Mouse (Mus musculus) heart, adult 8-10 months (tissue): Measurements from ENCODE around the gene Mrpl14. TPM values are rescaled to one million over a fixed set of nuclear protein-coding genes. Genes with fewer than 3 reads are reported as not detected.

ENCODE experiments used
- DNase-seq: peaks from one replicate; pipeline ENCODE4 v3.0.0; 2022; ENCODE audit warnings: low spot score
- total RNA-seq, 4 experiments: library from RNA; stranded (reverse); gene quantifications; 2 replicates each; pipeline ENCODE4 v1.2.4; 2022

Mrpl14 gene
- total RNA-seq, 4 experiments from 2014 or later, result 163 to 174 (median 168) TPM

DNA sequence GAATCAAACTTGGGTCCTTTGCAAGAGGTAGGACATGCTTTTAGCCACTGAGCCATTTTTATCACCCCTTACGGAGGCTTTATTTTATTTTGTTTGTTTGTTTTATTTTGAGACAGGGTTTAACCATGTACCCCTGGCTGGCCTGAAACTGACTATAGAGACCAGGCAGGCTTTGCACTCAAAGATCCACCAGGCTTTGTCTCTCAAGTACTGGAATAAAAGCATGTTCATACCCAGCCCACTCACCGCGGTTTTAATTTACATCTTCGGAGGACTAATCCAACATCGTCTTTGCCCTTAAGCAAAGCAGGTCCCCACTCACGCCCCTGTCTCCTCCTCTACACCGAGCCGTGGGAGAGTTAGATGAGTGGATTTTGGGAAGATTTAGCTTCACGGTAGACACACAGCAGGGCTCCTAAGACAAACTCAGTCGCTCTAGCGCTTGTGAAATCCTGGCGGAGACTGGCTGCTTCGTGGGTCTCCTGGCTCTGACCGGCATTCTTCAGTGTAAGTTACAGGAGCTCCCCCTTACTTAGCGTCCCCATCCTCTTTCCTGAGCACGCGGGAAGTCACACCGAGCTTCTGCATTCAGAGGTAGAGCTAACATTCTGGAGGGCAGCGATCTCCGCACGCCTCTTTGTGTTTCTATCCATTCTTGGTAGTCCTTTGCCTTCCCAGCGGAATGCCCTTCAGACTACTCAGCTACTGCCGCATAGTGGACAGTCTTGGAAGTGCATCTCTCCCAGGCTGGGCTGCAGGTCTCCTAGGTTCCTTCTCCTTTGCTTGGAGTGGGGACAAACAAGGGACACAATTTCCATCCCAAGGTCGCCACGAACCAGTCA is 37.8 kb downstream of the Mrpl14 start:
- peak; percentile 76 for DNase-seq

DNA sequence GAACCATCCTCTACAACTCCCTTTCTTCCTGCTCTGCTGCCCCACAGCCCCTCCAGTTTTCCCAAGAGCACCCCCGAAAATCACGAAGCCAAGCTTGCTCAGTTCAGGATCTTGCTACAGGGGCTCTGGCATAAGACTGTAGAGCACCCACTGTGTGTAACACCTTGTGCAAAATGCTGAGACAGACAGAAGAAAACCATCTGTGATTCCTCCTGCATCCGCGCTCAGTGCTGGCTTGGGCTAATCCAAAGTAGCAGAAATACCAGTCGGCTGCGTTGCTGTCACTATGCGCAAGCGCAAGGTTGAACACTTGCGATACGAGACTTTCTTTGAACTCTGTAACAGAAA is 38.4 kb downstream of the Mrpl14 start:
- no peak for DNase-seq

DNA sequence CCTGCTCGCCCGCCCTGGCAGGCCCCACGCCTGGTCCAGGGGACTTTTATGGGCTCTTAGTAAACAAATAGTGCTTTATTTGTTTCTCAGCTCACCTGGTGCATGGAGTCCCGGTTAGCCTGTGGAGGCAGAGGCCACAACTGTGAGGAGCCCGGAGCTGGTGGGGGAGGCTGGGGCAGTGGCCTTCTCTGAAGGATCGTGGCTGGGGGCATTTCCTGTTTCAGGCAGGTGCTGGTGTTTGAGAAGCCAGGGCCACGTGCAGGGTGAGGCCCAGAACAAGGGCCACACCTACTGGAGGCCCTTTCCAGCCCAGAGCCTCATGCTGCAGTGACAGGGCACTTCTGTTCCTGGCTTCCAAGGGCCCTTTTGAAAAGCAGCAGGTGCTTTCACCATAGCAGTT is 40.1 kb downstream of the Mrpl14 start:
- no peak for DNase-seq

DNA sequence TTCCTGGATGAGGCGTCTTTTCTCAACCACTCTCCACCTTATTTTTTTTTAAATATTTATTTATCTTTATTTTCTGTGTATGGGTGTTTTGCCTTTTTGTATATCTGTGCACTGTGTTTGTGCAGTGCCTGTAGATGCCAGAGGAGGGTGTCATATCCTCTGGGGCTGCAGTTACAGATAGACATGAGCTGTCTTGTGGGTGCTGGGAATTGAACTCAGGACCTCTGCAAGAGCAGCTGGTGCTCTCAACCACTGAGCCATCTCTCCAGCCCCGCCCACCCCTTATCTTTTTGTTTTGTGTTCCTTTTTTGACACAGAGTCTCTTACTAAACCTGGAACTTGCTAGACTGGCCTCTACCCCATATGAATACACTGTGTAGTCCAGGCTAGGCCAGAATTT is 41.4 kb downstream of the Mrpl14 start:
- DNase-seq, result no peak

DNA sequence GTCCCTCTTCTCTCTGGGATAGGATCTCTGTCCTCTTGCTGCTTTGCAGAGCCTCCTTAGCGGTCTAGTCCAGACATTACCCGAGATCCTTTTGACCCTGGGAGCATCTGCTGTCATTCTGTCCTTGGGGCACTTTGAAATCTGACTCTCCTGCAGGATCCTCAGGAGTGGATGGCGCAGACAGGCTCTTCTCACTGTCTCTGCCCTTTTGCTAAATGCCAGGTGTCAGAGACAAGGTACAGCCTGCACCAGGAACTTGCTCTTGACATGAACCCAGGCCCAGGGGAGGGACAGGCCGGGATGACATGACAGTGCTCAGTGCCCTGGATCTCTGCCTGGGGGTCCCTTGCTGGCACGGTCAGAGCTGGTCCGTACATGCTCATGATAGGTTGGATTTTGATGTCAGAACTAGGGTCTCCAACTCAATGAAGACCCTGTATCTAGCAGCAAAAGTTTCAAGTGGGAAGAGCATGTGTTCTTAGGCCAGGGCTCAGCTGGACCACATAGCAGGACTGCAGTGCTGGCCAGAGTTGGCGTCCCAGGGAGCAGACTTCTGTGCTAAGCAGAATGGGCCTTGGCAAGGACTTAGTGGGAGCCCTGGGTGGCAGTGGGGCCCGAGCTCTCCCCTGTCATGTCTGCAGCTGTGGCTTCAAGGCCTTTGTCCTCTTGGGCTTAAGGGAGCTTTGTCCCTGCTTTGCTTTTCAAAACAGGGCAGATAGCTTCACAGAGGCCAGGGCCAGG is 42.0 kb downstream of the Mrpl14 start:
- no peak for DNase-seq

DNA sequence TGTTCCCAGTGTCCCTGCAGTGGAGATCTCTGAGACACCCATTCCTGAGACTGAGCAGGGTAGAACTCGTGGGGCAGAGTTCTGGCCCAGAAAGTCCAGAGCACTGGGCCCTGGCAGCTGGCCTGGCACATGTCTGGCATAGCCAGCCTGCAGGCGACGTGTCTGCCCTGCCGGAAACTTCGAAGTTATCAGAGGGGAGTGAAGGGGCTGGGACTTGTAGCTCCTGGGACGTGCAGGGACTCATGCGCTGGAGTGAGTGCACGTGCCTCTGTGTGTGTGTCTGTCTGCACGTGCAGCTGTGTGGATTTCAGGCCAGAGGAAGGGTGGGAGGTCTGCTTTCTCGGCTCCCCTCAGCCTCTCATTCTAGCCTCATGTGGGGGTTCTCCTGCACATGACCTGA is 43.3 kb downstream of the Mrpl14 start:
- DNase-seq, result no peak

DNA sequence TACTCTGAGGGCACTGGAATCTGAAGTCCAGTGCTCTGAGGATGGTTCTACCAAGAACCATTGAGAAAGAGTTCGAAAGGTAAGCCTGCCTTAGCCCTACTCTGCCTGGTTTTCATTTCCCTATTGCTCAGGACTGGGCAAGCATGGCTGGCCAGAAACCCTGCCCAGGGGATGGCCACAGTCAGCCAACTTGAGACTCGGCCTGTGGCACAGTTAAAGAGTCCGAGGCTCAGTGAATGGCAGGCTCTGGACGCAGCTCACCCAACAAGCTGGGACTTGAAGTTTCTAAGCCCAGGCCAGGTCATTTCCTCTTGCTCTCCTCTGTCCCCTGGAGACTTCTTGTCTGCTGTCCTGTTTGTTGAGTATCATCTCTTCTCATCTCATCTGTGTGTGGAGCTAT is 44.6 kb downstream of the Mrpl14 start:
- no peak for DNase-seq

DNA sequence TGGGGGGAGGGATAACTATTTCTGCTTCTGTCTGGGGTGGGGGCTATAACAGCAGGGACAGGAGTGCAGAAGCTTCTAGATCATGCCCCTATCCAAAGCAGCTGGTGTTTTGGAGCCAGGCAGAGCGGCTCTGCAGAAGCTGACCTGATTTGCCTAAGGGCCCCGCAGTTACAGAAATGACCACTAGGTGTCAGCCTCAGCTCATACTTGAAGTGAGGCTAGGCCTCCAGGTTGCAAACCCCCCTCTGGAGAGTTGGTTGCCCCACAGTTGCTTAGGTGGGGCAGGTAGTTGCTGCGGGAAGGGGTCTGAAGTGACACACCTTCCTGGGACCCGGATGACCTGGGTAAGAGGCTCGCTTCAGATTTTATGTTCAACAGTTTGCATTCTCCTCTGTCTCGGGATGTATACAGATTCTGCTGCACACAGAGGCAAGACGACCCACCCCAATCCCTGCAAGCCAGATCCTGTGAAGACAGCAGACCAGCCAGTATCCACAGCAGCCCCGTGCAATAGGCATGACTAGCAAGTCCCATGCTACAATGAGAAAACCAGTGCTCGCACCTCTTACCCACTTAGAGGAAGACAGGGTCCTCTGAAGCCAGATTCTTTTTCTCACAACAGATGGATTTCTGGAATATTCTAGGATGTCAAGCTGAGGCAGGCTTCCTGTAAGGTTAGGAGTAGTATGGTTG is 45.2 kb downstream of the Mrpl14 start:
- peak; percentile 88 for DNase-seq

DNA sequence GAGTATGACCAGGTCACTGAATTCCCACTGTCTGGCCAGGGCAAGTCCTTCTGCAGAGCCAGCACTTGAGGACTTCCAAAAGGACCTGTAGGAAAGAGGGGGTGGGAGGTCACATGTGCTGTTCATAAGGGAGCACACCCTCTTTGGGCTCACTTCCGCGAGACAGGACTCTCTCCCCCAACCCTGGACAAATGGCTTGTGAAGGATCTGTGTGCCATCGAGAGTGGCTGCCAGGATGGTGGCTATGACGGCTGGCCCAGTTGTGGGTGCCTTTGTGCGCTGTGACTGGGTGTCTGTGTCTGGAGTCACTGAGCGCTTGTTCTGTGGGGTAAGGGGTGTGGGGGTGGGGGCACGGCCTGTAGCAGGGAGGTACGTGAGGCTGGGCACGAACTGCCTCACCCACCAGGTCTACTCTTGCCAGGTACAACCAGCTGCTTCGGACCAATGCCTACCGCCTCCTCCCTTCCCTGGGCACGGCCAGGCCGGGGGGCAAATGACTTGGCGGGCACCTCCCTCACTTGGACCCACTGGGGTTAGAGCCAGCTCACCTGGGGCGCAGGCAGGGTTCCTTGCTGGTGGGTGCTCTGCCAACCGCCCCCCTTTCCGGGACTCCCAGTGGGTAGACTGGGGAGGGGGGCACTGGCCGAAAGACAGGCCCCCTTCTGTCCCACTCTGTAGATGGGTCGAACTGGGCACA is 47.1 kb downstream of the Mrpl14 start:
- DNase-seq, result no peak

DNA sequence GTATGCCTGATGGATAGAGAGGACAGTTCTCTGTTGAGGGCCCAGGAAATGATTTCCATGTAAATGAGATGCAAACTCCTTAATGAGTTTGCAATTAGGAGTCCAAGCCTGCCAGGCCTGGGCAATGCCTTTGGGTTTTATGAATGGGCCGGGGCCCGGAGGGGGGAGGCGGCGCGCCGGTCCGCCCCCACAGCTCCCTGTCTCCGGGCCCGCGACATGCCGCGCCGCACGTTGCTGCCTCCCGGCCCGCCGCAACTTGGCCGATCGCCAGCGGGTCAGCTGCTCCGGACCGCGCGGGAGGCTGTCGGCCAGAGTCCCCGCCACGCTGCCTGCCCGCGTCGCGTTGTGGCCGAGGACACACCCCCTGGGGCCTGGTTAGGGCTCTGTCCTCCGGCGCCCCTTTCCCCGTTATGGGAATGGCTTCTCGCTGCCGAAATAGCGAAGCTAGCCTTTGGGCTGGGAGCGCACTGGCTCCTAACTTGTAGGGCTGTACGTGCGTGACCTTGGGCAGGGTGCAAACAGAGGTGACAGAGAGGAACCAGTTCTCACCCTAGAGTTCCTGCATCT is 47.7 kb downstream of the Mrpl14 start, which contains the start of gene 1600014C23Rik:
TSS of gene 1600014C23Rik (minus strand) at position 110 of the 567 bp plus-strand sequence.
- no peak for DNase-seq

DNA sequence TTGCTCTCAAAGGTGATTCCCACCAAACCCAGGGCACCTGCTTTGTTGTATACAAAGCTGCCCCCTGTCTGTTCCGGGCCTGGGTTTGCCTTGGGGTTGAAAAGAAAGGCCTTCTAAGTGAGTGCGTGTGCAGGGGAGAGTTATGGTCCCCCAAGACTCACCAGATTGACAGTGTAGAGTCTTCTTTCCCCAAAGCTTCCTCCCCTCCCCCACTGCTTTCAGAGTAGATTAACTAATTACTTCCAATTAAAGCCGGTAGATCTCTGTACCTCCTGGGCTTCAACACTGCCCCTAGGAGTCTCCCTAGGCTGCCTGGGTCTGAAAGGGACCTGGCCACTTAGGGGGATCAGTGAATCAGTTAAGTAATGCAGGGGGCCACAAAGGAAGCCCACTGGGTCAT is 48.2 kb downstream of the Mrpl14 start:
- DNase-seq, result no peak

DNA sequence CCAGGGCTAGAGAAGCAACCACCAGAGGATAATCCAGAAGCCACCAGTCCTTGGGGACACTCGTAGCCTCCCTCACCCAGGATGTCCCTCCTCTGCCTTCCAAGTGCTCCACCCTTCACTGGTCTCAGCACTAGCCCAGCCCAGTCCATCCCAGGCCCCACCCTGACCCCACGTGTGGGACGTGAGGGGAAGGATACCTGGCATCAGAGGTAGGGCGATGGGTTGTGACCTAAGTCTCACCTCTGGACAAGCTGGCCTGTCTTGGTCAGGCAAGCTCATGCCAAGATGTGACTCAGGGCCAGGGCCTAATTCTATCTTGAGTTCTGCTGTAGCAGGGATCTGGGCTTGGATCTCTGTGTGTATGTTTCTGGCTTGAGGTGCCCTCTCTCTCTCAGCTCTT is 48.8 kb downstream of the Mrpl14 start:
- DNase-seq, result no peak

DNA sequence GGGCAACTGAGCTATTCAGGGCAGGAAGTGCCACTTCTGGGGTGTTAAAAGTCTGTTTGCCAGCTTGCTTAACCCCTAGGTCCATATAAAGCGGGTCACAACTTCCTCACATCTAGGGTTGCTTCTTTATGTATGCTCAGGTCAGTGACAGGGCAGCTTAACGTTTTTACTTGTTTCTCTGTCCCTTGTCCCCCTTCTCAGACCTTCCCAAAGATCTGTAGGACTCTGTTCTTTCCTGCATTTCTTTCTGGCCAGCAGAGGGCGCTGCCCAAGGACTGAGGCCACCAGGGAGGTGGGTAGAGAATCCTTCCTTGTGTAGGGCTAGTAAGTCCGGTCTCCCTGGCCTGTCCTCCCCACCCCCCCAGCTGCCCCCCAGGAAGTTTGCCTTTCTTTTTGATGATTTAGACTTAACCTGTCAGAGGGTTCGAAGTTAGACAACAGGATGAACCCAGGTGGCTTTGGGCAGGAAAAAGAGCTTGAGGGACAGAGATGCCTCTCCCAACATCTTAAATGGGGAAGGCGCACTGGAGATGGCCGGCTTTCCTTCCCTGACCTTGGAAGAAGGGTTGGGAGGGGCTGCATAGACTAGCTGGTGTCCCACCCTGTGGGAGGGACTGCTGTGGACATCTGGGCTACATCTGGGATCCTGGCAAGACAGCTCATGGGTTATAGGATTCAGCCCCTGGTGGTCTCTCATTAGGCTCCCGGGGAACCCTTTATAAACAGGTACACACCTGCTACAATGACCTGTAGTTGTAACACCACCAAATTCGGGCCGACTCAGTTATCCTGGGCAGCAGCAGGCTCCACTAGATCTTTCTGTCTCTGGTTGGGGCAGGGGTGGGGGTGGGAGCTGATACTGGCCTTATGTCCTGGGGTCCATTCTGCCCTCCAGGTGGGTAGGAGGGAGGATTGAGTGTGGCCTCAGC is 49.5 kb downstream of the Mrpl14 start:
- peak; percentile 85 for DNase-seq

DNA sequence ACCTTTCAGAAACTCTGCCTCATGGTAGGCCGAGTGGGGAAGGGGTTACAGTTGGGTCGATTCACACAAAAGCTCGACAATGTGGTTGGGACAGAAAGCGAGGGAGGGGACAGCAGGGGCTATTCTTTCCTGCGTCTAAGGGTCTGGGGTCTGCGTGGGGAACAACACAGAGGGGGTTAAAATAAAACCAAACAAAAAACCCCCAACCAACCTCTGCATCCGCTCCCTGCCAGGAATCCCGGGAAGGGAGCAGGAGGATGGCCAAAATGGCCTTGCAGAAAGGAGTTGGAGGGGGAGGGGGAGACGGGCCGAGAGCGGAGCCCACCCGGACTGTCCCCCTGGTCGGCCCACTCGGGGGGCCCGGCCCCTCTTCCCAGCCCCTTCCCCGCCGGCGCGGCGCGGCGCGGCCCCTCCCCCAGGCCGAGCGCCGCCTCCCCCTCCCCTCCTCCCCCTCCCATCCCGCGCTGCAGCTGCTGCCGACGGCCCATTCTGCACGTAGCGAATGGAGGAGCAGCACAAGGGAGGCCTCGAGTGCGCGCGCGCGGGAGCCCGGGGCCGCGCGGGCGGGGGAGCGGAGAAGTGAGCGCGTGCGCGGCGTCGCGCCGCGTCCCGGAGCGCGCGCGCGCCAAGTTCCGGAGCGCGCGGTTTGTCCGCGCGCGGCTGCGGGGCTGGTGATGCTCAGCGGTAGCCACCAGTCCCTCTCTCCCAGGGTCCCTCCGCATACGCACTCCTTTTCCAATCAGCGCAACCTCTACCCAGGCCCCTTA is 50.4 kb downstream of the Mrpl14 start:
- peak; percentile 68 for DNase-seq

DNA sequence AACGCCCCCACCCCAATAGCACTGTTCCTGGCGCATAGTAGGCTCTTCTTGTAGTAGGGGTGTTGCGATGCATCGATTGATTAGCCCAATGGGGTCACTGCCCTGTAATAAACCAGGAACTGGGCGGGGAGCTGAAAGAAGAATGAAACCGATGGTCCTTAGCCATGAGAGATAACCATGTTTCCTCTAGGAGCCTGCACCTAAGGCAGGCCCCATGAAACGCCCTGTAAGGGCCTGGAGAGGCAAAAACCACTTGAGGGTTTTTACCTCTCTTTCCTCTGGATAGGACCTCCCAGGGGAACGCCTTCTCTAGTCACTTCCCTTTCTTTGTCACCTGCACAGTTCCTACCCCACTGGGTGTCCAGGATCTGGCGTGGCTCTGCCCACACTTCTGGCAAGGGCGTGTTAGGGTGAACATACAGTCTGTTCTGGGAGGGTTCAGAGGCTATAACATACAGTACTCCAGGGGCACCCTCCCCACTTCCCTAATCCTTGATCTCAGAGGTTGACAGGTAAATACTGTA is 51.0 kb downstream of the Mrpl14 start:
- no peak for DNase-seq

DNA sequence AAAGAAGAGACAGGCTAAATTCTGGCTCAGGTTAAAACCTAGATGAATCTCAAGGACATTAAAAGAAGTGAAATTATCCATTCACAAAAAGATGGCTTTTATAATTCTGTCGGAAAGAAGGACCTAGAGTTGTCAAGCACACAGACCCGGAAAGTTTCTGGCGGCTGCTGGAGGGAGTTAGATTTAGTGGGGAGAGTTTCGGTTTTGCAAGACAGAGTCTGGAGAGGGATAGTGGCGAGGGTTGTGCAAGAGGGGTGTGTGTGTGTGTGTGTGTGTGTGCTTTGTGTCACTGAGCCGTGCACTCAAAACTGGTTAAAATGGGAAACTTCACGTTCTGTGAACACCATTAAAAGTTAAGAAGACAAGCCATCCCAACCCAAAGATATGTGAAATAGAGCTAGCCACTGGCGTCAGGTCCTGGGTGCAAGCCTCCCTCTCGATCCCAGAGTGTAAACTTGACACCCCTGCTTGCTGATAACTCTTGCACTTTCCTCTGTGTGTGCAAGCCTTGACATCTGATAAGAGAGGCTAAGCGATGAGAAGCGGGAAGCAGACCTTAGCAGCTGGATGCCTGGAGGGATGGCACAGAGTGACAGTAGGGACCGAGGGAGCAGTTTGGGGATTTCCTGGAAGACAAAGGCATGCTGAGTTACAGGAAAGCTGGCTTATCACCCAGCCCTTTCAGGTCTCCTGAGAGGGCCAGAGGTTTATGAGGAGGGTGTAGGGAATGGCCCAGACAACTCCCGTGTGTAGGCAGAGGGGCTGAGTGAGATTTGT is 56.4 kb downstream of the Mrpl14 start:
- DNase-seq, result no peak

DNA sequence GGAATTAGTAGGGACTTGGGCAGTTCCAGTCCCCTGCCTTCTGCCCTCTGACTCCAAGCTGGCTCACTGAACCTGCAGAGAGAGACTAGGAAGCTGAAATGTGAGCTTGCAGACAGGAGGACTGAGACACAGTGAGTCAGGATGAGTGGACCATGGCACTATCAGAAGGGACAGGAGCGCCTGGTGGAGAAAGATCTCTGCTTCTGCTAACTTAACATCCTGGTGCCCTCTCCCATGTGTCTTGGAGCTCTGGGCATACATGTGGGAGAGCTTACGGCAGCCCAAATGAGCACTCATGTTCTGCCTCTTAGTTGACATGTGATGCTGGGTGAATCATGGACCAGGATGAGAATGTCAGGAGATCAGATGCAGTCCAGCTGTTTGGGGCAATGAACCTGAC is 59.5 kb downstream of the Mrpl14 start:
- DNase-seq, result no peak

DNA sequence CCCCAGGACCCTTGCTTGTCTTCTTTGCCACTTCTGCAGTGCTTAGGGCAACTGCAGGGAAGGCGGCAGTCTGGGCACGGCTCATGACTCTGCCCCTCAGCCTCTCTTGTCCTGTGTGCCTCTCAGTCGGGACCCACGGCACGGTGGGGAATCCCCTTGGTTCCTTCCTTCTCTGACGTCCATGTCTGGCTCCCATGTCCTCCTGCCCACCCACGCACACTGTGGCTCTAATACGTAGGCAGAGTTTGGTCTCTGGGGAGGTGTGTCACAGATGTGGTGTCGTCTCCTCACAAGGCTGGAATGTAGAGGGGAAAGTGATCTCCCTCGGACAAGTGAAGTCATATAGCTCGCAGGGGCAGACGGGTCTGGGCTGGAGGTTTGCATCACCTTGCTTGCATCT is 60.6 kb downstream of the Mrpl14 start:
- no peak for DNase-seq

DNA sequence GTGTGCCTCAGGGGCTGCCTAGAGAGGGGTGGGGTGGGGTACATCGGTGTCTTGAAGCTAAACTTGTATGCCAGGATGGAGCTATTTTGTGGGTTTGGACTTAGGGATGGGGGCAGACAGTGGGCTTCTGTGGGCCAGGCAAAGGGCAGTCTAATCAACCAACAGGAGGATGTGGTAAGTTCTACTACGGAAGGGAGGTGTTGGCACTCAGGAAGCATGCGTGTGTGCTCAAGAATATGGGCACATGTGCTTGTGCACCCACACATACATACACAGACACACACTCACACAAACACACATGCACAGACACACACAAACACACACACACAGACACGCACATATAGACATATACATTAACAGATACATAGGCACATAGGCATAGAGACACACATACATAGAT is 61.2 kb downstream of the Mrpl14 start:
- no peak for DNase-seq
